Mouse (Mus musculus) neural tube, embryonic 12.5 days (tissue): ENCODE measurements around the gene Myo18a. TPM values are rescaled to one million over a fixed set of nuclear protein-coding genes. Genes with fewer than 3 reads are reported as not detected.

Experiments
- ATAC-seq: fragments of 200-750 bp; cut with Nextera tagmentation; 2 replicates; pipeline ENCODE4 v1.8.0; 2017; ENCODE audit warnings: low read depth, mild to moderate bottlenecking, moderate TSS enrichment, moderate library complexity; ENCODE audit not compliant: low FRiP score
- H3K27ac ChIP-seq: fragments of 300-500 bp; sonication (generic); 2 replicates; pipeline ENCODE4 v1.5.1; 2016
- H3K27me3 ChIP-seq: fragments of 300-500 bp; sonication (generic); replicated peaks from 2 replicates; pipeline ENCODE4 v1.6.1; 2016; ENCODE audit warnings: mild to moderate bottlenecking
- H3K36me3 ChIP-seq: fragments of 300-500 bp; sonication (generic); 2 replicates; pipeline ENCODE4 v1.6.1; 2016; ENCODE audit warnings: mild to moderate bottlenecking
- H3K4me1 ChIP-seq: fragments of 300-500 bp; sonication (generic); 2 replicates; pipeline ENCODE4 v1.6.1; 2016
- H3K4me2 ChIP-seq: fragments of 300-500 bp; sonication (generic); replicated peaks from 2 replicates; pipeline ENCODE4 v1.6.1; 2016; ENCODE audit warnings: mild to moderate bottlenecking
- H3K4me3 ChIP-seq: fragments of 300-500 bp; sonication (generic); 2 replicates; pipeline ENCODE4 v1.5.1; 2016
- H3K9ac ChIP-seq: fragments of 300-500 bp; sonication (generic); 2 replicates; pipeline ENCODE4 v1.6.1; 2016; ENCODE audit warnings: mild to moderate bottlenecking
- H3K9me3 ChIP-seq: fragments of 300-500 bp; sonication (generic); 2 replicates; pipeline ENCODE4 v1.6.1; 2016; ENCODE audit warnings: mild to moderate bottlenecking
- WGBS: fragments of 180-500 bp; shearing (Covaris S2); methylation state at CpG from one replicate; pipeline ENCODE4 v1.1.7; 2016; 5-methylcytosine and 5-hydroxymethylcytosine counted together
- polyA plus RNA-seq: library from polyadenylated mRNA; unstranded; fragments of >200 nt; fragmentation: Nextera tagmentation; extraction: Ambion mirVana; gene quantifications from 2 replicates; pipeline ENCODE4 v1.2.1, GENCODE M21; 2016

Gene Myo18a
- polyA plus RNA-seq, 1 experiment from 2014 or later, result 49.5 TPM

- Histone ChIP-seq H3K27ac (no peak within 1 kb of the TSS), H3K4me2 (no peak within 1 kb of the TSS), H3K9ac (no peak within 1 kb of the TSS), H3K4me3 (no peak within 1 kb of the TSS), H3K27me3 (no peaks in the 10 kb centered on the region), H3K36me3 (no peaks in the 10 kb centered on the region), H3K9me3 (no peaks in the 10 kb centered on the region), H3K4me1 (peaks cover 66% of the 10 kb centered on the region)
- ATAC-seq, result no peak
- 88% methylated on average over 5 of the region's 5 CpGs for WGBS
Measured at GRCm38 (mm10) chr11:77787707-77788106, 24.7 kb downstream of the Myo18a start, which contains the start of gene Gm10277. Gene Gm10277, minus strand, starts transcription at chr11:77787747.

- 77% methylated on average over 5 of the region's 5 CpGs for WGBS
- Histone ChIP-seq H3K27me3 (no peaks in the 10 kb centered on the region), H3K27ac (no peak overlapping the region), H3K9me3 (no peaks in the 10 kb centered on the region), H3K9ac (no peak overlapping the region), H3K4me2 (no peak overlapping the region), H3K4me3 (no peak overlapping the region), H3K36me3 (no peaks in the 10 kb centered on the region), H3K4me1 (peaks cover 62% of the 10 kb centered on the region)
- no peak for ATAC-seq
Measured at GRCm38 (mm10) chr11:77789512-77789911, 26.5 kb downstream of the Myo18a start.

- 51% methylated on average over 9 of the region's 9 CpGs for WGBS
- Histone ChIP-seq H3K4me1 (peaks cover 54% of the 10 kb centered on the region), H3K4me3 (no peak overlapping the region), H3K27me3 (no peaks in the 10 kb centered on the region), H3K4me2 (no peak overlapping the region), H3K9me3 (no peaks in the 10 kb centered on the region), H3K27ac (peak overlapping the region; percentile 37; the same call in 1 of the 2 replicates), H3K36me3 (no peaks in the 10 kb centered on the region), H3K9ac (0 out of 2 replicates have a peak overlapping the region, but pooled peaks have one; percentile 5)
- no peak for ATAC-seq
Measured at GRCm38 (mm10) chr11:77790286-77790685, 27.2 kb downstream of the Myo18a start.

GRCm38 (mm10) chr11:77791241-77791727 lies 28.2 kb downstream of the Myo18a start:
- ATAC-seq, result no peak; the same call in 1 of the 2 replicates
- no peaks in the 10 kb centered on the region for H3K9me3 ChIP-seq
- no peak overlapping the region for H3K4me3 ChIP-seq
- H3K27me3 ChIP-seq, result no peaks in the 10 kb centered on the region
- 28% methylated on average over 8 of the region's 8 CpGs for WGBS
- no peak overlapping the region for H3K9ac ChIP-seq
- H3K36me3 ChIP-seq, result no peaks in the 10 kb centered on the region
- H3K4me2 ChIP-seq, result 0 out of 2 replicates have a peak overlapping the region, but pooled peaks have one; percentile 22
- H3K4me1 ChIP-seq, result peaks cover 44% of the 10 kb centered on the region
- H3K27ac ChIP-seq, result peak overlapping the region; percentile 37; the same call in 1 of the 2 replicates

GRCm38 (mm10) chr11:77791752-77792565 lies 28.9 kb downstream of the Myo18a start:
- H3K4me2 ChIP-seq, result peak overlapping the region; percentile 22; the same call in 1 of the 2 replicates
- 0 out of 2 replicates have a peak overlapping the region, but pooled peaks have one; percentile 18 for H3K9ac ChIP-seq
- H3K9me3 ChIP-seq, result no peaks in the 10 kb centered on the region
- H3K4me3 ChIP-seq, result no peak overlapping the region
- H3K4me1 ChIP-seq, result peaks cover 40% of the 10 kb centered on the region
- no peaks in the 10 kb centered on the region for H3K36me3 ChIP-seq
- no peak for ATAC-seq
- 65% methylated on average over 12 of the region's 12 CpGs for WGBS
- H3K27ac ChIP-seq, result 0 out of 2 replicates have a peak overlapping the region, but pooled peaks have one; percentile 26
- H3K27me3 ChIP-seq, result no peaks in the 10 kb centered on the region

GRCm38 (mm10) chr11:77792566-77792909 lies 29.5 kb downstream of the Myo18a start:
- Histone ChIP-seq H3K4me2 (no peak overlapping the region), H3K27ac (0 out of 2 replicates have a peak overlapping the region, but pooled peaks have one; percentile 26), H3K4me3 (no peak overlapping the region), H3K27me3 (no peaks in the 10 kb centered on the region), H3K9ac (0 out of 2 replicates have a peak overlapping the region, but pooled peaks have one; percentile 18), H3K9me3 (no peaks in the 10 kb centered on the region), H3K4me1 (peaks cover 40% of the 10 kb centered on the region), H3K36me3 (no peaks in the 10 kb centered on the region)
- 76% methylated on average over 7 of the region's 7 CpGs for WGBS
- ATAC-seq, result no peak

GRCm38 (mm10) chr11:77793238-77793930 lies 30.3 kb downstream of the Myo18a start:
- peak overlapping the region; percentile 53 for H3K9ac ChIP-seq
- ATAC-seq, result peak; percentile 78
- 5% methylated on average over 19 of the region's 19 CpGs for WGBS
- H3K27ac ChIP-seq, result no peak overlapping the region
- H3K4me3 ChIP-seq, result peak overlapping the region; percentile 37
- H3K4me1 ChIP-seq, result peaks cover 40% of the 10 kb centered on the region
- H3K4me2 ChIP-seq, result peak overlapping the region; percentile 64
- H3K36me3 ChIP-seq, result no peaks in the 10 kb centered on the region
- no peaks in the 10 kb centered on the region for H3K9me3 ChIP-seq
- H3K27me3 ChIP-seq, result no peaks in the 10 kb centered on the region

GRCm38 (mm10) chr11:77795216-77795615 lies 32.2 kb downstream of the Myo18a start:
- no peak overlapping the region for H3K9ac ChIP-seq
- no peaks in the 10 kb centered on the region for H3K9me3 ChIP-seq
- no peak overlapping the region for H3K4me3 ChIP-seq
- no peak overlapping the region for H3K4me2 ChIP-seq
- no peak overlapping the region for H3K27ac ChIP-seq
- no peaks in the 10 kb centered on the region for H3K36me3 ChIP-seq
- ATAC-seq, result no peak
- H3K4me1 ChIP-seq, result peaks cover 38% of the 10 kb centered on the region
- no peaks in the 10 kb centered on the region for H3K27me3 ChIP-seq
- WGBS, result 82% methylated on average over 5 of the region's 5 CpGs

- Histone ChIP-seq H3K36me3 (no peaks in the 10 kb centered on the region), H3K9ac (no peak overlapping the region), H3K9me3 (no peaks in the 10 kb centered on the region), H3K27me3 (no peaks in the 10 kb centered on the region), H3K27ac (no peak overlapping the region), H3K4me1 (peaks cover 15% of the 10 kb centered on the region), H3K4me3 (no peak overlapping the region), H3K4me2 (no peak overlapping the region)
- no peak for ATAC-seq
- 73% methylated on average over 9 of the region's 9 CpGs for WGBS
Measured at GRCm38 (mm10) chr11:77800491-77800868, 37.4 kb downstream of the Myo18a start.

GRCm38 (mm10) chr11:77800869-77801701 lies 38.0 kb downstream of the Myo18a start:
- peaks cover 16% of the 10 kb centered on the region for H3K4me1 ChIP-seq
- whole genome bisulfite sequencing, result 32% methylated on average over 15 of the region's 15 CpGs
- H3K9me3 ChIP-seq, result no peaks in the 10 kb centered on the region
- H3K4me2 ChIP-seq, result peak overlapping the region; percentile 24
- 0 out of 2 replicates have a peak overlapping the region, but pooled peaks have one; percentile 21 for H3K9ac ChIP-seq
- 0 out of 2 replicates have a peak overlapping the region, but pooled peaks have one; percentile 21 for H3K27ac ChIP-seq
- no peak for ATAC-seq
- no peaks in the 10 kb centered on the region for H3K27me3 ChIP-seq
- H3K4me3 ChIP-seq, result no peak overlapping the region
- no peaks in the 10 kb centered on the region for H3K36me3 ChIP-seq

GRCm38 (mm10) chr11:77802341-77802865 lies 39.4 kb downstream of the Myo18a start:
- Histone ChIP-seq H3K27ac (no peak overlapping the region), H3K4me3 (no peak overlapping the region), H3K9me3 (no peaks in the 10 kb centered on the region), H3K4me2 (no peak overlapping the region), H3K4me1 (peaks cover 16% of the 10 kb centered on the region), H3K27me3 (no peaks in the 10 kb centered on the region), H3K36me3 (no peaks in the 10 kb centered on the region), H3K9ac (no peak overlapping the region)
- 74% methylated on average over 9 of the region's 9 CpGs for WGBS
- no peak for ATAC-seq
